Mouse (Mus musculus): ENCODE measurements around the gene Cacna1e. TPM values are rescaled to one million over a fixed set of nuclear protein-coding genes. Genes with fewer than 3 reads are reported as not detected.

Gene Cacna1e
- polyA plus RNA-seq, 1 experiment from 2014 or later, result 1.8 TPM

GRCm38 (mm10) chr1:154688876-154689665, 195.2 kb downstream of the Cacna1e start:
- no peaks in the 10 kb centered on the region for H3K36me3 ChIP-seq
- WGBS, result 36% methylated on average over 14 of the region's 14 CpGs
- H3K27me3 ChIP-seq, result no peaks in the 10 kb centered on the region
- H3K4me2 ChIP-seq (replicated peaks), result no peak overlapping the region
- H3K9me3 ChIP-seq, result no peaks in the 10 kb centered on the region
- no peak overlapping the region for H3K4me3 ChIP-seq
- ATAC-seq (ENCODE audit: insufficient number of reproducible peaks, insufficient read depth, low FRiP score, low TSS enrichment), result no peak
- H3K4me1 ChIP-seq, result peaks cover 9% of the 10 kb centered on the region; the same call in 1 of the 2 replicates
- H3K9ac ChIP-seq, result no peak overlapping the region
- no peak overlapping the region for H3K27ac ChIP-seq

GRCm38 (mm10) chr1:154686861-154687260, 197.4 kb downstream of the Cacna1e start:
- Histone ChIP-seq H3K4me3 (no peak overlapping the region), H3K36me3 (no peaks in the 10 kb centered on the region), H3K9me3 (no peaks in the 10 kb centered on the region), H3K27ac (no peak overlapping the region), H3K9ac (no peak overlapping the region), H3K4me2 (replicated peaks) (no peak overlapping the region), H3K4me1 (peaks cover 9% of the 10 kb centered on the region; the same call in 1 of the 2 replicates), H3K27me3 (no peaks in the 10 kb centered on the region)
- WGBS, result 79% methylated on average over 6 of the region's 6 CpGs
- ATAC-seq (ENCODE audit: insufficient number of reproducible peaks, insufficient read depth, low FRiP score, low TSS enrichment), result no peak

- Histone ChIP-seq H3K36me3 (no peaks in the 10 kb centered on the region), H3K4me2 (replicated peaks) (no peak overlapping the region), H3K27ac (no peak overlapping the region), H3K9ac (no peak overlapping the region), H3K9me3 (no peaks in the 10 kb centered on the region), H3K27me3 (no peaks in the 10 kb centered on the region), H3K4me3 (no peak overlapping the region), H3K4me1 (0 out of 2 replicates have a peak, but pooled peaks cover under 1% of the 10 kb centered on the region)
- no peak for ATAC-seq (ENCODE audit: insufficient number of reproducible peaks, insufficient read depth, low FRiP score, low TSS enrichment)
- WGBS, result 83% methylated on average over 1 of the region's 1 CpGs
Observed at GRCm38 (mm10) chr1:154683477-154684106, 200.7 kb downstream of the Cacna1e start.

- Histone ChIP-seq H3K27ac (no peak overlapping the region), H3K36me3 (no peaks in the 10 kb centered on the region), H3K4me2 (replicated peaks) (no peak overlapping the region), H3K27me3 (no peaks in the 10 kb centered on the region), H3K4me1 (no peaks in the 10 kb centered on the region), H3K9ac (no peak overlapping the region), H3K4me3 (no peak overlapping the region), H3K9me3 (no peaks in the 10 kb centered on the region)
- ATAC-seq (ENCODE audit: insufficient number of reproducible peaks, insufficient read depth, low FRiP score, low TSS enrichment), result no peak
- 7% methylated on average over 1 of the region's 1 CpGs for WGBS
Observed at GRCm38 (mm10) chr1:154678989-154679388, 205.3 kb downstream of the Cacna1e start.

- Histone ChIP-seq H3K4me1 (no peaks in the 10 kb centered on the region), H3K4me3 (no peak overlapping the region), H3K4me2 (replicated peaks) (no peak overlapping the region), H3K9ac (no peak overlapping the region), H3K27ac (no peak overlapping the region), H3K27me3 (no peaks in the 10 kb centered on the region), H3K36me3 (no peaks in the 10 kb centered on the region), H3K9me3 (no peaks in the 10 kb centered on the region)
- 73% methylated on average over 3 of the region's 3 CpGs for WGBS
- ATAC-seq (ENCODE audit: insufficient number of reproducible peaks, insufficient read depth, low FRiP score, low TSS enrichment), result no peak
Observed at GRCm38 (mm10) chr1:154678151-154678550, 206.2 kb downstream of the Cacna1e start.

- WGBS, result 55% methylated on average over 2 of the region's 2 CpGs
- Histone ChIP-seq H3K4me3 (no peak overlapping the region), H3K4me1 (no peaks in the 10 kb centered on the region), H3K9ac (no peak overlapping the region), H3K36me3 (no peaks in the 10 kb centered on the region), H3K27ac (no peak overlapping the region), H3K9me3 (no peaks in the 10 kb centered on the region), H3K4me2 (replicated peaks) (no peak overlapping the region), H3K27me3 (no peaks in the 10 kb centered on the region)
- no peak for ATAC-seq (ENCODE audit: insufficient number of reproducible peaks, insufficient read depth, low FRiP score, low TSS enrichment)
Observed at GRCm38 (mm10) chr1:154677677-154678076, 206.6 kb downstream of the Cacna1e start.

- H3K36me3 ChIP-seq, result no peaks in the 10 kb centered on the region
- no peak overlapping the region for H3K4me3 ChIP-seq
- no peak overlapping the region for H3K9ac ChIP-seq
- H3K27ac ChIP-seq, result no peak overlapping the region
- no peaks in the 10 kb centered on the region for H3K9me3 ChIP-seq
- no peaks in the 10 kb centered on the region; the same call in 1 of the 2 replicates for H3K4me1 ChIP-seq
- no peak overlapping the region for H3K4me2 ChIP-seq (replicated peaks)
- no peak for ATAC-seq (ENCODE audit: insufficient number of reproducible peaks, insufficient read depth, low FRiP score, low TSS enrichment)
- H3K27me3 ChIP-seq, result no peaks in the 10 kb centered on the region
Observed at GRCm38 (mm10) chr1:154663721-154664120, 220.6 kb downstream of the Cacna1e start.

GRCm38 (mm10) chr1:154661977-154662376, 222.3 kb downstream of the Cacna1e start:
- Histone ChIP-seq H3K36me3 (no peaks in the 10 kb centered on the region), H3K9me3 (no peaks in the 10 kb centered on the region), H3K4me2 (replicated peaks) (no peak overlapping the region), H3K27ac (no peak overlapping the region), H3K4me3 (no peak overlapping the region), H3K4me1 (no peaks in the 10 kb centered on the region; the same call in 1 of the 2 replicates), H3K27me3 (no peaks in the 10 kb centered on the region), H3K9ac (no peak overlapping the region)
- WGBS, result 83% methylated on average over 5 of the region's 5 CpGs
- ATAC-seq (ENCODE audit: insufficient number of reproducible peaks, insufficient read depth, low FRiP score, low TSS enrichment), result no peak

- no peak overlapping the region for H3K4me2 ChIP-seq (replicated peaks)
- 0 out of 2 replicates have a peak, but pooled peaks have one; percentile 41 for ATAC-seq (ENCODE audit: insufficient number of reproducible peaks, insufficient read depth, low FRiP score, low TSS enrichment)
- no peaks in the 10 kb centered on the region for H3K9me3 ChIP-seq
- H3K27me3 ChIP-seq, result no peaks in the 10 kb centered on the region
- H3K27ac ChIP-seq, result no peak overlapping the region
- no peak overlapping the region for H3K9ac ChIP-seq
- no peak overlapping the region for H3K4me3 ChIP-seq
- H3K36me3 ChIP-seq, result no peaks in the 10 kb centered on the region
- H3K4me1 ChIP-seq, result no peaks in the 10 kb centered on the region; the same call in 1 of the 2 replicates
- 55% methylated on average over 7 of the region's 7 CpGs for WGBS
Observed at GRCm38 (mm10) chr1:154661221-154661864, 223.0 kb downstream of the Cacna1e start.

- no peaks in the 10 kb centered on the region for H3K36me3 ChIP-seq
- no peak overlapping the region for H3K4me2 ChIP-seq (replicated peaks)
- 76% methylated on average over 5 of the region's 5 CpGs for whole genome bisulfite sequencing
- no peaks in the 10 kb centered on the region for H3K9me3 ChIP-seq
- no peak overlapping the region for H3K4me3 ChIP-seq
- no peak for ATAC-seq (ENCODE audit: insufficient number of reproducible peaks, insufficient read depth, low FRiP score, low TSS enrichment)
- H3K9ac ChIP-seq, result no peak overlapping the region
- H3K27me3 ChIP-seq, result no peaks in the 10 kb centered on the region
- no peak overlapping the region for H3K27ac ChIP-seq
- no peaks in the 10 kb centered on the region; the same call in 1 of the 2 replicates for H3K4me1 ChIP-seq
Observed at GRCm38 (mm10) chr1:154657366-154657765, 226.9 kb downstream of the Cacna1e start.

GRCm38 (mm10) chr1:154653951-154654350, 230.3 kb downstream of the Cacna1e start:
- 58% methylated on average over 2 of the region's 2 CpGs for WGBS
- no peaks in the 10 kb centered on the region for H3K27me3 ChIP-seq
- no peaks in the 10 kb centered on the region for H3K9me3 ChIP-seq
- H3K4me1 ChIP-seq, result no peaks in the 10 kb centered on the region
- no peaks in the 10 kb centered on the region for H3K36me3 ChIP-seq
- no peak for ATAC-seq (ENCODE audit: insufficient number of reproducible peaks, insufficient read depth, low FRiP score, low TSS enrichment)
- no peak overlapping the region for H3K4me2 ChIP-seq (replicated peaks)
- H3K9ac ChIP-seq, result no peak overlapping the region
- no peak overlapping the region for H3K27ac ChIP-seq
- H3K4me3 ChIP-seq, result no peak overlapping the region

All from embryonic facial prominence, embryonic 12.5 days (tissue).